Mouse (Mus musculus): ENCODE results near the gene Serpinb11.

DNA sequence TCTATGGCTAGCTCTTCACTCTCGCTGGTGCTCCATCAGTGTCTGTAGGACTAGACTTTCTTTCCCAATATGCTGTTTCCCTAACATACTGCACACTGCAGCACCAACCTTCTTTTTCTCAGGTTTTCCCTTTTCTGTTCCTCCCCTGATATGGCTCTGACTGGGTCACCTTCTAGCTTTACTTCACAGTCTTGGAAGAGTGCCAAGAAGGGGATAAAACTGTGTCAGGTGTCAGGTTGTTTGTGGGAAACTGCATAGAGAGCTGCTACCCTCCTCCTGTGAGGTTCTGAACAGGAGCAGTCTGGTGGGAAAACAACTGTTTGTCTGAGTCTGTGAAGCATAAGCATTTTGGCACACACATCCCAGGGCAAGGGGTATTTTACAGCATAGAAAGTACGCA, 7.9 kb downstream of the Serpinb11 start:
- TF ChIP-seq GATA1 (IDR thresholded peaks at IDR 0.05; ENCODE audit: borderline replicate concordance, low read length), result no peak
- TF ChIP-seq CTCF (IDR thresholded peaks at IDR 0.05; ENCODE audit: low read depth, low read length), result no peak
- TF ChIP-seq GATA2 (IDR thresholded peaks at IDR 0.05; ENCODE audit: borderline replicate concordance, low read depth, low read length), result no peak
- TF ChIP-seq POLR2AphosphoS5 (IDR thresholded peaks at IDR 0.05; ENCODE audit: insufficient replicate concordance, low read depth, low read length), result no peak
